Mouse (Mus musculus) thymus, adult 2 months (tissue): ENCODE data around the gene Tspan4.

Experiments
- CTCF ChIP-seq: fragments of 200-500 bp; IDR thresholded peaks from 2 replicates; pipeline ENCODE4 v1.5.1; 2012; ENCODE audit warnings: mild to moderate bottlenecking, control low read depth, low read length, moderate library complexity, borderline replicate concordance; ENCODE audit not compliant: control insufficient read depth, poor library complexity, insufficient read depth; ENCODE audit errors: extremely low read depth
- POLR2A ChIP-seq: fragments of 200-500 bp; IDR thresholded peaks from 2 replicates; pipeline ENCODE4 v1.6.1; 2012; ENCODE audit warnings: mild to moderate bottlenecking, low read length, control low read depth, moderate library complexity; ENCODE audit not compliant: control insufficient read depth, poor library complexity, insufficient read depth; ENCODE audit errors: extremely low read depth

GRCm38 (mm10) chr7:141476226-141476980, 1.4 kb downstream of the Tspan4 start:
- TF ChIP-seq CTCF (no peak), POLR2A (no peak)
